Mouse (Mus musculus) midbrain, embryonic 14.5 days (tissue): ENCODE measurements around the gene Spdye4b. TPM values are rescaled to one million over a fixed set of nuclear protein-coding genes. Genes with fewer than 3 reads are reported as not detected.
"Not testable (repeated sequence)": the region's sequence is repeated elsewhere in the genome, so short reads cannot be mapped to it uniquely, and the experiment has no call there.

Experiments
- ATAC-seq: fragments of 200-750 bp; cut with Nextera tagmentation; 2 replicates; pipeline ENCODE4 v1.8.0; 2017; ENCODE audit warnings: moderate number of reproducible peaks, moderate library complexity; ENCODE audit not compliant: low FRiP score, low TSS enrichment
- DNase-seq: peaks from one replicate; pipeline ENCODE4 v3.0.0-alpha.2; 2015
- H3K27ac ChIP-seq: fragments of 300-500 bp; sonication (generic); replicated peaks from 2 replicates; pipeline ENCODE4 v1.5.1; 2014; ENCODE audit warnings: mild to moderate bottlenecking, low read depth, low read length, moderate library complexity
- H3K27me3 ChIP-seq: fragments of 300-500 bp; sonication (generic); 2 replicates; pipeline ENCODE4 v1.6.1; 2014; ENCODE audit warnings: low read length, control low read depth, mixed read lengths; ENCODE audit not compliant: control insufficient read depth, insufficient read depth
- H3K36me3 ChIP-seq: fragments of 300-500 bp; sonication (generic); 2 replicates; pipeline ENCODE4 v1.6.1; 2014; ENCODE audit warnings: low read length, control low read depth; ENCODE audit not compliant: control insufficient read depth, insufficient read depth
- H3K4me1 ChIP-seq: fragments of 300-500 bp; sonication (generic); 2 replicates; pipeline ENCODE4 v1.6.1; 2014; ENCODE audit warnings: mild to moderate bottlenecking, antibody characterized with exemption, low read length, control low read depth; ENCODE audit not compliant: control insufficient read depth, insufficient read depth
- H3K4me2 ChIP-seq: fragments of 300-500 bp; sonication (generic); 2 replicates; pipeline ENCODE4 v1.6.1; 2014; ENCODE audit warnings: mild to moderate bottlenecking, low read length, moderate library complexity
- H3K4me3 ChIP-seq: fragments of 300-500 bp; sonication (generic); replicated peaks from 2 replicates; pipeline ENCODE4 v1.5.1; 2014; ENCODE audit warnings: low read depth, low read length
- H3K9ac ChIP-seq: fragments of 300-500 bp; sonication (generic); replicated peaks from 2 replicates; pipeline ENCODE4 v1.6.1; 2014; ENCODE audit warnings: mild to moderate bottlenecking, low read length, moderate library complexity
- H3K9me3 ChIP-seq: fragments of 300-500 bp; sonication (generic); 2 replicates; pipeline ENCODE4 v1.6.1; 2016; ENCODE audit warnings: low read length, control low read depth, mixed read lengths; ENCODE audit not compliant: control insufficient read depth
- WGBS: fragments of 180-500 bp; shearing (Covaris S2); extraction: QIAGEN DNeasy Blood & Tissue Kit; methylation state at CpG from one replicate; pipeline ENCODE4 v1.1.7; 2014; 5-methylcytosine and 5-hydroxymethylcytosine counted together
- polyA plus RNA-seq: library from polyadenylated mRNA; unstranded; fragments of >200 nt; fragmentation: Nextera tagmentation; extraction: Ambion mirVana; gene quantifications from 2 replicates; pipeline ENCODE4 v1.2.1, GENCODE M21; 2014

Gene Spdye4b
- polyA plus RNA-seq, 1 experiment from 2014 or later = not detected

DNA sequence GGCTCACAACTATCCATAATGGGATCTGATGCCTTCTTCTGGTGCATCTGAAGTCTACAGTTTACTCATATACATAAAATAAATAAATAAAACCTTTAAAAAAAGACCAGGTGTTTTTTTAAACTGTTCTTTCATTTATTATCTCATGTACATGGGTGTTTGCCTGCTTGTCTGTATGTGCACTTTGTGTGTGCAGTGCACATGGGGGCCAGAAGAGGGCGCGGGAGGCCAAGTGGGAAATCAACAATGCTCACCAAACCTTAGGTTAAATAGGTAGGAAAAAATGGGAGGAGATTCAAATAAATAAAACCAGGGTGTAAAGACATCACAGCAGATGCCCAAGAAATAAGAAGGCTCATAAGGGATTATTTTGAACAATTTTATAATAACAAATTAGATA lies 30.8 kb upstream of the Spdye4b start:
- WGBS = 81% methylated on average over 2 of the region's 2 CpGs
- no peak overlapping the region for H3K9ac ChIP-seq

DNA sequence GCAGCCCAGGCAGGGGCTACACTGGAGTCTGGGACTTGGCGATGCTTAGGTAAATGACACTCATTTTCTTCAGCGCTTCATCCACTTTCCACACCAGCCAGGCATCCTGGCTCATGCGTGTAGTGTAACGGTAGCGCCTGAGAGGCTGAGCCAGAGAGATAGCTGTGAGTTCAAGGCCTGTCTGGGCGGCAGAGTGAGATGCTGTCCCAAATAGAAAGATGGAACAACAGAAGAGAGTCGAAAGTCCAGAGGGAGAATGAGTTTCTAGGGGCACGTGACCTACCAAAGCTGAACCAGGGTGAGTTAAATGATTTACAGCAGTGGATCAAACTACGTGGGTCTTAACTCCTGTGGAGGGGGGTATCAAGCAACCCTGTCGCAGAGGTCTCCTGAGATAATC lies 27.1 kb upstream of the Spdye4b start:
- Histone ChIP-seq H3K4me1 (no peaks in the 10 kb centered on the region), H3K27me3 (peaks cover 12% of the 10 kb centered on the region), H3K36me3 (no peaks in the 10 kb centered on the region), H3K4me2 (no peak overlapping the region), H3K9me3 (no peaks in the 10 kb centered on the region), H3K4me3 (no peak overlapping the region), H3K9ac (no peak overlapping the region), H3K27ac (no peak overlapping the region)
- WGBS = 92% methylated on average over 10 of the region's 10 CpGs
- ATAC-seq (no peak), DNase-seq (no peak)

More for the DNA sequence above, 30.8 kb upstream of the Spdye4b start:
- Histone ChIP-seq H3K27me3 (no peaks in the 10 kb centered on the region), H3K4me3 (no peak overlapping the region), H3K36me3 (no peaks in the 10 kb centered on the region), H3K27ac (no peak overlapping the region), H3K4me1 (no peaks in the 10 kb centered on the region), H3K4me2 (no peak overlapping the region), H3K9me3 (no peaks in the 10 kb centered on the region)
- ATAC-seq (no peak), DNase-seq (no peak)

DNA sequence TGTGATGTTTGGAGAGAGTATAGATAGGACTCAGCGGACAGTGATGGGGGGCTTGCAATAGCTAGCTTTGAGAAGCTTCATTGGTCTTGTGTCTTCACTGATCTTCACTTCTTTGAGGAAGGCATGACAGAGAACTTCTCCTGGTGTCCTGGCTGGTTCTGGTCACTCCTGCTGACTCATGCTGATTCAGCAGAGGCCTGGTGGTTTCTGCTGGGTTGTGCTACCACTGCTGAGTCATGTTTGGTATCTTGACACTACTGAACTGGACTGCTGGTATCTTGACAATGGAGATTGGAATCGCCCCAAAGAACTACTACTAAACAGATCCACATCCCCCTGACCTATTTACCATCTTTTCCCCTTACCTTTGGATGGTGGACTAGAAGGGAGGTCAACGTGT lies 25.3 kb upstream of the Spdye4b start:
- H3K27me3 ChIP-seq = peaks cover 12% of the 10 kb centered on the region
- WGBS = 89% methylated on average over 3 of the region's 3 CpGs
- H3K9me3 ChIP-seq = no peaks in the 10 kb centered on the region

DNA sequence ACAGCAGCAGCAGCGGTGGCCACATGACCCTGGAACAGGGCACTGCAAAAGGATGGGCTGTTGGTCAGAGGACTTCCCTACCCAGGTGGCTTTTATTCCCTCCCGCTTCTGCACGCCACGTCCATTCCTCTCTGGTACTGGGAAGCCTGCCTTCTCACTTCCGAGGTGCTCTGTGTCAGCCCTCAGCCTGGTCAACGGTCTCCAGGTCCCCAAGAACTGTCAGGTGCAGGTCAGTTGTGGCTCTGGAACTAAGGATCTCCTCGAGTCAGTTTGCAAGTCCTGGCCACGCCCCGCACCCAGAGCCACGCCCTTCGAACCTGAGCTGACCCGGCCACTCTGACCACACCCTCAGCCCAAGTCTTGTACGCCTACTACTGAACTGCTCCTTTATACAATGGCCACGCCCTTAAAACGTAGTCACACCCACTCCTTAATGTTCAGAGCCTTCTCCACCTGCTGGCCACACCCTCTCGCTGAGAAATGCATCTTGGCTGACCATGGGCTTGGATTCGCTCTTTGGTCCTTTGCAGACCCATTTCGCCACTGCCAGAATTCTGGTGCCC lies 15.2 kb upstream of the Spdye4b start:
- Histone ChIP-seq H3K9ac (no peak overlapping the region), H3K27ac (no peak overlapping the region), H3K9me3 (no peaks in the 10 kb centered on the region), H3K4me1 (no peaks in the 10 kb centered on the region), H3K4me3 (no peak overlapping the region), H3K36me3 (no peaks in the 10 kb centered on the region; the same call in 1 of the 2 replicates), H3K27me3 (no peaks in the 10 kb centered on the region), H3K4me2 (no peak overlapping the region)
- ATAC-seq (no peak), DNase-seq (no peak)
- WGBS = 17% methylated on average over 18 of the region's 18 CpGs

More for the DNA sequence above, 25.3 kb upstream of the Spdye4b start:
- ATAC-seq (no peak), DNase-seq (no peak)
- H3K4me3 ChIP-seq = no peak overlapping the region
- no peak overlapping the region for H3K4me2 ChIP-seq
- no peak overlapping the region for H3K27ac ChIP-seq
- H3K36me3 ChIP-seq = no peaks in the 10 kb centered on the region
- no peak overlapping the region for H3K9ac ChIP-seq
- no peaks in the 10 kb centered on the region for H3K4me1 ChIP-seq

DNA sequence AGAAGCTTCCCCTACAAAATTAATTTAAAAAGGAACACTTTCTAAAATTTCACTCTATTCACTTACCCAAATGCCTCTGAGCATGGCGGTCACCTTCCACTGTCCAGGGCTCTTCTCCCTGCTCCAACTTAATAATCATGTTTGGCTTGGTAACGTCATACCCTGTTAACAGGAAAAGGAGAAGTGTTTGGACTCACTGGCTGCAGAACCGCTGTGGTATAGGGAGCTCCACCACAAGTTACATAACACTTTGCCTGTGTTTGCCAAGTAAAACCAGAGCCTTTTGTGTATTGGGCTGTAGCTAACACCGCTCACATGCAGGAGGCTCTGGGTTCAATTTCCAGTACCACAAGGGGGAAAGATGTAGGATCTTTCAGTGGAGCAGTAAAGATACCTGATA lies 4.8 kb upstream of the Spdye4b start:
- 95% methylated on average over 4 of the region's 4 CpGs for WGBS
- ATAC-seq = no peak
- Histone ChIP-seq H3K27ac (no peak overlapping the region), H3K4me3 (no peak overlapping the region), H3K4me2 (no peak overlapping the region), H3K4me1 (peaks cover 10% of the 10 kb centered on the region), H3K27me3 (no peaks in the 10 kb centered on the region), H3K9ac (no peak overlapping the region), H3K36me3 (peaks cover 69% of the 10 kb centered on the region), H3K9me3 (no peaks in the 10 kb centered on the region)
- DNase-seq = no peak

DNA sequence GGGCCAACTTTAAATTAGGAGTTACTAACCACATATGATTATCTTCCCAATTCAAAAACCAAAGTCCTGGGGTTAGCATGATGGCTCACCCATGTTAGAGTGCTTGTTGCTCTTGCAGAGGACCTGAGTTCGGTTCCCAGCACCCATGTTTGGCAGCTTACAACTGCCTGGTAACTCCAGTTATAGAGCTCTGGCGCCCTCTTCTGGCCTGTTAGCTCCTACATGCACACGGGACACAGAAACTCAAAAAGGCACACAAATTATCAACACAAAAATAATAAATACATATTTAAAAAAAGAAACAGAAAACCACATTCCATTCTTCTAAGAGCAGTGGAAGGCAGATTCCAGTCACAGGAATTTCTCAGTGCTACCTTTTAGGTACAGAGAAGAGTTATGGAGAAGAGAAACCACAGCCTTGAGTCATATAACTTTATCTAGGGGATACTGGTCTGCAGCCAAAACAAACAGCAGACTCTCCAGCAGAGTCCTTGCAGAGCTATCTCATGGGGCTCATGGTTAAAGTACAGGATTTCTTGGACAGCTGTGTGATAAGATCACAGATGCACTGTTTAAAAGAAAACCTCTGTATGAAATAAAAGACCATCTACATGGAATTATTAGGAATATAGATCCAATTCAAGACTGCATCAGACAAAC lies 3.1 kb upstream of the Spdye4b start:
- DNase-seq (no peak), ATAC-seq (no peak)
- Histone ChIP-seq H3K9ac (no peak overlapping the region), H3K9me3 (no peaks in the 10 kb centered on the region), H3K27ac (no peak overlapping the region), H3K27me3 (no peaks in the 10 kb centered on the region), H3K4me3 (no peak overlapping the region), H3K36me3 (peaks cover 52% of the 10 kb centered on the region), H3K4me2 (no peak overlapping the region), H3K4me1 (peaks cover 10% of the 10 kb centered on the region)
- WGBS = 94% methylated on average over 3 of the region's 3 CpGs

DNA sequence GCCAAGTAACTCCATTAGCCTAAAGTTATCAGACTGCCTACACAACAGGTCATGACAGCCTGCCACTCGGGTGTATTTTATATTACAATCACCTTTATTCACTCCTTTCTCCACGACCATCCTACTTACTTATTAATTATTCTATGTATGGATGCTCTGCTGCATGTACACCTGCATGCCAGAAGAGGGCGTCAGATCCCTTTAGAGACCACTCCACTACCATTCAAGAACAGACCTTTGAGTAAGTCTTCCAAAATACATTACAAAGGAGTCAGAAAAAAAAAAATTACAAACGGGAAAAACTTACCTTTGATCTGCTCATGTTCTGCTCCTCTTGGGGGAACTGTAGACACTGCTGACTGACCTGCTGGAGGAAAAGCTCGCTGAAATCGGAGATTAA lies 1.6 kb upstream of the Spdye4b start:
- Histone ChIP-seq H3K9ac (0 out of 2 replicates have a peak overlapping the region, but pooled peaks have one; percentile 95), H3K4me1 (peaks cover 10% of the 10 kb centered on the region), H3K27ac (no peak overlapping the region), H3K4me2 (peak overlapping the region; percentile 85), H3K4me3 (0 out of 2 replicates have a peak overlapping the region, but pooled peaks have one; percentile 88), H3K9me3 (no peaks in the 10 kb centered on the region), H3K27me3 (no peaks in the 10 kb centered on the region), H3K36me3 (peaks cover 37% of the 10 kb centered on the region)
- 29% methylated on average over 6 of the region's 6 CpGs for WGBS
- no peak for ATAC-seq
- DNase-seq = peak; percentile 47

DNA sequence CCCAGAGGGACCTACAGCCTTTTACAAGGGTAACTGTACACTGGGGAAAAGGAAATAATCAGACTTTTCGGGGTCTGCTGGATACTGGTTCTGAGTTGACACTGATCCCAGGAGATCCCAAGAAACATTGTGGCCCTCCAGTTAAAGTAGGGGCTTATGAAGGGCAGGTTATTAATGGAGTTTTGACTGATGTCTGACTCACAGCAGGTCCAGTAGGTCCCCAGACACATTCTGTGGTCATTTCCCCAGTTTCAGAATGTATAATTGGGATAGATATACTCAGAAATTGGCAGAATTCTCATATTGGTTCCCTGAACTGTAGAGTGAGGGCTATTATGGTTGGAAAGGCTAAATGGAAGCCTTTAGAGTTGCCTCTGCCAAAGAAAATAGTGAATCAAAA lies 7.2 kb downstream of the Spdye4b start:
- H3K4me2 ChIP-seq, H3K9ac ChIP-seq, H3K36me3 ChIP-seq, H3K4me3 ChIP-seq, ATAC-seq, H3K27ac ChIP-seq, H3K4me1 ChIP-seq, H3K9me3 ChIP-seq, H3K27me3 ChIP-seq, DNase-seq: not testable (repeated sequence)
- WGBS = no CpG with 5 or more reads among the region's 1 CpGs

DNA sequence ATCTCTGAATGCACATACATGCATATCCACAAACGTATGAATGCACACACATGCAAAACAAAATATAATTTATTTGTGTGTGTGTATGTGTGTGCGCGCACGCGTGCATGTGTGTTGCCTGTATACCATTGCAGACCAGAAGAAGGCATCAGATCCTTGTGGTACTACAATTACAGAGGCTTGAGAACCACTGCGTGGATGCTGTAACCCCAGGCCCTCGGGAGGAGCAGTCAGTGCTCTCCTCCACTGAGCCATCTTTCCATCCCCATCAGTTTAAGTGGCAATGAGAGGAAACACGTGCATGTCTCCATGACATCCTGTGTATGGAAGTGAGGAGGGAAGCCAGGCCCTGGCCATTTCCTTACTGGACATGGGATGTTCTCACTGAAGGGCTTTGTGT lies 12.0 kb downstream of the Spdye4b start:
- DNase-seq = no peak

More for the DNA sequence above, 12.0 kb downstream of the Spdye4b start:
- no peak overlapping the region for H3K9ac ChIP-seq
- H3K36me3 ChIP-seq = no peaks in the 10 kb centered on the region
- WGBS = 93% methylated on average over 8 of the region's 8 CpGs
- no peaks in the 10 kb centered on the region for H3K27me3 ChIP-seq
- no peak overlapping the region for H3K27ac ChIP-seq
- no peak for ATAC-seq
- H3K9me3 ChIP-seq = no peaks in the 10 kb centered on the region
- no peak overlapping the region for H3K4me3 ChIP-seq
- no peak overlapping the region for H3K4me2 ChIP-seq
- no peaks in the 10 kb centered on the region for H3K4me1 ChIP-seq
